ENCODE assay signal across 23 mouse cellular contexts in the genomic region with DNA sequence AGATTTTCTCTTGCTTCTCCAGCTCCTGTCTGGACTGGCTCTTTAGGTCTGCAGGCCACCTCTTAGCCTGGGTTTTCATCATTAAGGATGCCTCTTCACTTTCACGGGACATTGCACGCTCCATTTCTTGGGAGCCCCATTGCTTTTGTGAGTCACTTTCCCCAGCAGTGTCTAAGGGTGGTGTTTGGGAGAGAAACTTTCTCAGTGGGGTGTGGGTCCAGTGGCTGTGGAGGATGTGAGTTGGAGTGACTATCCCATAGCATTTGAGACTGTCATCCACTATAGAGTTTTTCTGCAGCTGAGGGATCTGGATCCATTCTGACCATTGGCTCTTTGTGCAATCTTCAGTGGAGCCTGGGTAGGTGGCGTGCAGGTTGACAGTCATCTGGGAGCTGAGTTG. TPM values are rescaled to one million over a fixed set of nuclear protein-coding genes. Genes with fewer than 3 reads are reported as not detected.
A peak's percentile ranks its signal among the peaks of the same experiment; 100 is the strongest.
DNase-seq lines count a peak whose midpoint lies in the region; ATAC-seq and TF ChIP-seq lines count a peak whose summit lies in the region.
"Had no signal": no experiment of that assay in that cellular context is flagged by ENCODE, and none has a peak within 500 bp of the region (broad histone marks: within the 10 kb centered on the region; RNA-seq: fewer than 3 reads in every experiment).

No protein-coding gene starts in this region.

- no peak overlapping the region for H3K4me3 ChIP-seq in heart, adult 2 months
- peak overlapping the region in 1 of 3 experiments; percentile 2 for H3K4me3 ChIP-seq in CH12.LX (replicated peaks in 1 of 3; ENCODE audit: low read depth in 2 of 3, low read length in 2 of 3, poor library complexity in 1 of 3)
- no peak overlapping the region for H3K4me3 ChIP-seq in intestine, embryonic 16.5 days (ENCODE audit: low read length)
- H3K4me3 ChIP-seq: embryonic facial prominence, embryonic 10.5 days; embryonic facial prominence, embryonic 12.5 days; forebrain, embryonic 12.5 days had no signal

- H3K27ac ChIP-seq in heart, adult 2 months: no peak overlapping the region
- no peak overlapping the region for H3K27ac ChIP-seq in CH12.LX (ENCODE audit: insufficient read depth, low read depth)
- no peak overlapping the region for H3K27ac ChIP-seq in intestine, embryonic 16.5 days (ENCODE audit: low read length)
- H3K27ac ChIP-seq: embryonic facial prominence, embryonic 10.5 days; embryonic facial prominence, embryonic 12.5 days; forebrain, embryonic 12.5 days had no signal

- H3K27me3 ChIP-seq in heart, adult 2 months (ENCODE audit: control insufficient read depth, insufficient read depth, low read length): no peaks in the 10 kb centered on the region
- no peaks in the 10 kb centered on the region for H3K27me3 ChIP-seq in CH12.LX (replicated peaks)
- H3K27me3 ChIP-seq in intestine, embryonic 16.5 days (replicated peaks; ENCODE audit: control insufficient read depth, insufficient read depth, low read length): no peaks in the 10 kb centered on the region
- H3K27me3 ChIP-seq: embryonic facial prominence, embryonic 12.5 days had no signal

- no peak for TF ChIP-seq CTCF in heart, adult 2 months (IDR thresholded peaks at IDR 0.05)
- TF ChIP-seq CTCF in CH12.LX (conservative IDR thresholded peaks at IDR 0.05 in 1 of 2, IDR thresholded peaks at IDR 0.05 in 1 of 2; ENCODE audit: low read depth in 2 of 2, low read length in 2 of 2): no peak

- WGBS in heart, adult 2 months: 91% methylated on average over 3 of the region's 3 CpGs
- WGBS in intestine, embryonic 16.5 days: 88% methylated on average over 3 of the region's 3 CpGs

- intact Hi-C loops in heart, postnatal 14 days (cut with DNase I): no loop called here
- intact Hi-C loops in heart, adult 2 months (cut with DNase I): no loop called here

- H3K9ac ChIP-seq in heart, adult 2 months (ENCODE audit: low read depth, low read length): no peak overlapping the region
- H3K9ac ChIP-seq in CH12.LX (ENCODE audit: insufficient read depth, low read depth): peak overlapping the region; percentile 31; the same call in 1 of the 2 replicates
- no peak overlapping the region for H3K9ac ChIP-seq in intestine, embryonic 16.5 days (ENCODE audit: low read depth, low read length)
- H3K9ac ChIP-seq: embryonic facial prominence, embryonic 12.5 days; forebrain, embryonic 12.5 days; forebrain, postnatal 0 days had no signal

- DNase-seq in heart, adult 11 months: peak; percentile 80
- no peak for DNase-seq in heart, postnatal 14 days
- peak; percentile 2 for DNase-seq in heart, postnatal 4 days
- no peak for DNase-seq in heart, adult 2 months
- peak; percentile 2 for DNase-seq in right cerebral cortex, postnatal 25 days
- no peak for DNase-seq in right cerebral cortex, postnatal 14 days
- DNase-seq in CH12.LX (ENCODE audit: extremely low read depth): no peak
- DNase-seq: adrenal gland, adult 8-10 months; adrenal gland, postnatal 14 days; adrenal gland, postnatal 36 days; cerebellum, adult 11-12 months; cerebellum, adult 2 months; cerebellum, adult 9-10 months; cerebellum, postnatal 10 days; forebrain, postnatal 0 days had no signal

- ATAC-seq in intestine, embryonic 16.5 days: no peak
- ATAC-seq: activated CD4-positive, CD25-positive, alpha-beta regulatory T cell, adult 4 months; forebrain, embryonic 14.5 days; forebrain, postnatal 0 days; Patski had no signal

- H3K4me1 ChIP-seq in heart, adult 2 months (ENCODE audit: control insufficient read depth, insufficient read depth, low read length): no peaks in the 10 kb centered on the region
- H3K4me1 ChIP-seq in CH12.LX (ENCODE audit: control insufficient read depth in 1 of 2, insufficient read depth in 2 of 2): peaks cover 2 to 20% of the 10 kb centered on the region in 2 experiments; a peak in 3 of 4 replicates
- no peaks in the 10 kb centered on the region for H3K4me1 ChIP-seq in intestine, embryonic 16.5 days (ENCODE audit: control insufficient read depth, insufficient read depth, low read length)

- H3K79me2 ChIP-seq in heart, adult 2 months (replicated peaks; ENCODE audit: control insufficient read depth, insufficient read depth, low read length): no peaks in the 10 kb centered on the region
- H3K79me2 ChIP-seq in CH12.LX (replicated peaks; ENCODE audit: control insufficient read depth, extremely low read depth, insufficient read depth, poor library complexity, severe bottlenecking): 0 out of 2 replicates have a peak, but pooled peaks cover under 1% of the 10 kb centered on the region

- no peak for TF ChIP-seq POLR2A in heart, adult 2 months (IDR thresholded peaks at IDR 0.05; ENCODE audit: insufficient read depth, low read depth, low read length)
- TF ChIP-seq POLR2A in CH12.LX (IDR thresholded peaks at IDR 0.05; ENCODE audit: low read depth, low read length): no peak

- no peak for TF ChIP-seq RAD21 in CH12.LX (IDR thresholded peaks at IDR 0.05; ENCODE audit: low read depth, low read length)

- in situ Hi-C loops in CH12.LX (cut with MboI; ENCODE audit: low pct_ligation_motif_present, low pct_unique_long_range_greater_than_20kb, low sequenced_read_pairs): no loop called here

- TF ChIP-seq EP300 in heart, adult 2 months (IDR thresholded peaks at IDR 0.05; ENCODE audit: insufficient read depth, low read depth, low read length): no peak
- no peak for TF ChIP-seq EP300 in CH12.LX (IDR thresholded peaks at IDR 0.05; ENCODE audit: low read length)

- H3K36me3 ChIP-seq in heart, adult 2 months (ENCODE audit: control insufficient read depth, insufficient read depth, low read length): no peaks in the 10 kb centered on the region
- no peaks in the 10 kb centered on the region for H3K36me3 ChIP-seq in CH12.LX (replicated peaks in 1 of 2; ENCODE audit: control insufficient read depth in 1 of 2, insufficient read depth in 1 of 2, low read length in 1 of 2)
- no peaks in the 10 kb centered on the region for H3K36me3 ChIP-seq in intestine, embryonic 16.5 days (ENCODE audit: control insufficient read depth, insufficient read depth, low read length)
- H3K36me3 ChIP-seq: embryonic facial prominence, embryonic 10.5 days; embryonic facial prominence, embryonic 12.5 days; forebrain, embryonic 12.5 days; G1E had no signal

- dilution Hi-C loops in CH12.LX (cut with MboI; ENCODE audit: extremely low pct_ligation_motif_present, extremely low pct_unique_long_range_greater_than_20kb, low sequenced_read_pairs): no loop called here

- H3K4me2 ChIP-seq in CH12.LX (ENCODE audit: insufficient read depth, low read depth, poor library complexity, severe bottlenecking): no peak overlapping the region
- H3K4me2 ChIP-seq in intestine, embryonic 16.5 days (ENCODE audit: low read depth, low read length): no peak overlapping the region
- H3K4me2 ChIP-seq: embryonic facial prominence, embryonic 12.5 days; forebrain, embryonic 12.5 days had no signal

- no peaks in the 10 kb centered on the region for H3K9me3 ChIP-seq in CH12.LX (replicated peaks; ENCODE audit: low read length)
- no peaks in the 10 kb centered on the region for H3K9me3 ChIP-seq in intestine, embryonic 16.5 days (ENCODE audit: control insufficient read depth, low read length)
- H3K9me3 ChIP-seq: embryonic facial prominence, embryonic 10.5 days; embryonic facial prominence, embryonic 12.5 days; forebrain, embryonic 12.5 days; G1E had no signal

TF ChIP-seq in CH12.LX, 34 proteins besides CTCF, POLR2A, EP300 and RAD21:
- TF ChIP-seq MAZ (IDR thresholded peaks at IDR 0.05; ENCODE audit: low read depth, low read length) (no peak), HCFC1 (IDR thresholded peaks at IDR 0.05; ENCODE audit: low read depth, low read length) (no peak), SMC3 (IDR thresholded peaks at IDR 0.05; ENCODE audit: low read depth, low read length) (no peak), USF1 (IDR thresholded peaks at IDR 0.05; ENCODE audit: low read depth, low read length) (no peak), TBP (conservative IDR thresholded peaks at IDR 0.05; ENCODE audit: low read depth, low read length) (no peak), RCOR1 (conservative IDR thresholded peaks at IDR 0.05; ENCODE audit: low read depth, low read length) (no peak), POLR2AphosphoS2 (IDR thresholded peaks at IDR 0.05; ENCODE audit: low read depth, low read length) (no peak), BHLHE40 (IDR thresholded peaks at IDR 0.05; ENCODE audit: low read depth, low read length) (no peak), MAFK (IDR thresholded peaks at IDR 0.05; ENCODE audit: insufficient replicate concordance, low read length) (no peak), UBTF (IDR thresholded peaks at IDR 0.05; ENCODE audit: low read depth, low read length) (no peak), MEF2A (IDR thresholded peaks at IDR 0.05; ENCODE audit: borderline replicate concordance, low read depth, low read length) (no peak), CHD2 (IDR thresholded peaks at IDR 0.05; ENCODE audit: low read length) (no peak), MAX (IDR thresholded peaks at IDR 0.05; ENCODE audit: low read length) (no peak), NRF1 (IDR thresholded peaks at IDR 0.05; ENCODE audit: low read depth, low read length) (no peak), MXI1 (IDR thresholded peaks at IDR 0.05; ENCODE audit: low read depth, low read length) (no peak), ZMIZ1 (IDR thresholded peaks at IDR 0.05; ENCODE audit: low read depth, low read length) (no peak), SIN3A (IDR thresholded peaks at IDR 0.05; ENCODE audit: low read length) (no peak)
TF ChIP-seq in CH12.LX: peak in this region for 0.

RNA-seq across cellular contexts. Expression of gene Sec61a1, which starts 4.7 kb away (rescaled TPM):
- total RNA-seq in heart, postnatal 14 days (2021): 10 to 100 TPM; 62.0 to 64.2 TPM
- 100 to 1,000 TPM; 116 to 121 TPM for total RNA-seq in heart, postnatal 4 days (2021)
- 10 to 100 TPM; 40.4 to 44.5 TPM for total RNA-seq in heart, adult 2 months (2021)
- 63.0 and 79.2 TPM in 2 replicates for polyA plus RNA-seq in heart, adult 2 months (2012; rRNA removed)
- total RNA-seq in CH12.LX (2012; rRNA removed): 276 and 336 TPM in 2 replicates
- 232 and 237 TPM in 2 replicates for total RNA-seq in CH12.LX (2014; rRNA removed)
- polyA plus RNA-seq in CH12.LX (2012; ENCODE audit: insufficient read length, low read depth): 130 and 139 TPM in 2 replicates
- 277 and 297 TPM in 2 replicates for polyA plus RNA-seq in intestine, embryonic 16.5 days (2015; fragmentation: Nextera tagmentation; extraction: Ambion mirVana)

RNA-seq across cellular contexts. Expression of gene Ruvbl1, which starts 58.2 kb away (rescaled TPM):
- total RNA-seq in heart, postnatal 14 days (2021): 10 to 100 TPM; 18.7 to 18.9 TPM
- total RNA-seq in heart, postnatal 4 days (2021): 10 to 100 TPM; 24.5 to 24.7 TPM
- total RNA-seq in heart, adult 2 months (2021): 10 to 100 TPM; 16.7 to 18.4 TPM
- 15.7 and 16.0 TPM in 2 replicates for polyA plus RNA-seq in heart, adult 2 months (2012; rRNA removed)
- total RNA-seq in CH12.LX (2012; rRNA removed) (156 and 207 TPM in 2 replicates), CH12.LX (2014; rRNA removed) (169 and 172 TPM in 2 replicates)
- polyA plus RNA-seq in CH12.LX (2012; ENCODE audit: insufficient read length, low read depth): 159 and 184 TPM in 2 replicates
- polyA plus RNA-seq in intestine, embryonic 16.5 days (2015; fragmentation: Nextera tagmentation; extraction: Ambion mirVana): 112 and 125 TPM in 2 replicates

Comparison
In these comparisons a context has a peak if more than half of its experiments do, and no peak if none do; other contexts are left out.
1. DNase-seq: peak in heart, adult 11 months (single experiment), heart, postnatal 4 days (single experiment) and right cerebral cortex, postnatal 25 days (single experiment); none in heart, postnatal 14 days (0 of 2), heart, adult 2 months (0 of 2), right cerebral cortex, postnatal 14 days (single experiment) and CH12.LX (single experiment).
2. RNA of gene Ruvbl1, which starts 58.2 kb away (total RNA-seq): 156 to 207 TPM in CH12.LX; 24.5 to 24.7 TPM in heart, postnatal 4 days, 18.7 to 18.9 TPM in heart, postnatal 14 days and 16.7 to 18.4 TPM in heart, adult 2 months; every median in the first group is over 4 times any median in the second.